Mouse (Mus musculus) CH12.LX (cell line): ENCODE measurements around the gene Plce1. TPM values are rescaled to one million over a fixed set of nuclear protein-coding genes. Genes with fewer than 3 reads are reported as not detected.

Experiments
- DNase-seq: peaks from one replicate; pipeline ENCODE4 v3.0.0-alpha.2; 2013; ENCODE audit errors: extremely low read depth
- H3K27ac ChIP-seq: 2 replicates; pipeline ENCODE4 v1.5.1; 2012; ENCODE audit warnings: low read depth, mild to moderate bottlenecking, control low read depth, moderate library complexity; ENCODE audit not compliant: insufficient read depth
- H3K27me3 ChIP-seq: replicated peaks from 2 replicates; pipeline ENCODE3; 2012; ENCODE audit warnings: inconsistent platforms
- H3K36me3 ChIP-seq, 2 experiments: replicated peaks in 1 of 2; 2 replicates each; pipeline versions ENCODE3 to v1.6.1; 2012; ENCODE audit warnings: inconsistent platforms in 1 of 2, low read length in 1 of 2, mild to moderate bottlenecking in 1 of 2, mixed read lengths in 1 of 2, moderate library complexity in 1 of 2; ENCODE audit not compliant: control insufficient read depth in 1 of 2, insufficient read depth in 1 of 2
- H3K4me1 ChIP-seq, 2 experiments: 2 replicates each; pipeline ENCODE4 v1.6.1; 2012; ENCODE audit warnings: inconsistent platforms in 1 of 2, moderate library complexity in 1 of 2; ENCODE audit not compliant: insufficient read depth in 2 of 2, control insufficient read depth in 1 of 2
- H3K4me2 ChIP-seq: 2 replicates; pipeline ENCODE4 v1.6.1; 2012; ENCODE audit warnings: low read depth, mild to moderate bottlenecking, control low read depth; ENCODE audit not compliant: poor library complexity, insufficient read depth, severe bottlenecking
- H3K4me3 ChIP-seq, 3 experiments: fragments of 150-350 bp in 1 of 3; sonication (generic) in 1 of 3; replicated peaks in 1 of 3; 2 replicates each; pipeline versions ENCODE3 to v1.5.1; 2011 to 2012; ENCODE audit warnings: low read depth in 2 of 3, low read length in 2 of 3, mild to moderate bottlenecking in 2 of 3, moderate library complexity in 2 of 3, control low read depth in 1 of 3, improper control_type of control experiment in 1 of 3, inconsistent platforms in 1 of 3, mixed read lengths in 1 of 3; ENCODE audit not compliant: poor library complexity in 1 of 3
- H3K79me2 ChIP-seq: replicated peaks from 2 replicates; pipeline ENCODE4 v1.6.1; 2012; ENCODE audit warnings: mild to moderate bottlenecking, moderate library complexity; ENCODE audit not compliant: control insufficient read depth, poor library complexity, insufficient read depth, severe bottlenecking; ENCODE audit errors: extremely low read depth
- H3K9ac ChIP-seq: 2 replicates; pipeline ENCODE4 v1.6.1; 2012; ENCODE audit warnings: low read depth, mild to moderate bottlenecking, control low read depth, moderate library complexity; ENCODE audit not compliant: insufficient read depth
- H3K9me3 ChIP-seq: replicated peaks from 2 replicates; pipeline ENCODE3; 2012; ENCODE audit warnings: low read length, inconsistent platforms, mixed read lengths
- BHLHE40 ChIP-seq: IDR thresholded peaks from 2 replicates; pipeline ENCODE4 v1.6.1; 2011; ENCODE audit warnings: mild to moderate bottlenecking, low read depth, low read length, improper control_type of control experiment
- CHD2 ChIP-seq: IDR thresholded peaks from 2 replicates; pipeline ENCODE4 v1.6.1; 2011; ENCODE audit warnings: low read length, improper control_type of control experiment
- CTCF ChIP-seq, 2 experiments: IDR thresholded peaks in 1 of 2; conservative IDR thresholded peaks in 1 of 2; 2 replicates each; pipeline ENCODE4 v1.5.1; 2011 to 2012; ENCODE audit warnings: low read depth in 2 of 2, low read length in 2 of 2, improper control_type of control experiment in 1 of 2, inconsistent platforms in 1 of 2, mild to moderate bottlenecking in 1 of 2, moderate library complexity in 1 of 2
- ELF1 ChIP-seq: IDR thresholded peaks from 2 replicates; pipeline ENCODE4 v1.6.1; 2014; ENCODE audit warnings: low read depth, mild to moderate bottlenecking, inconsistent platforms, low read length, improper control_type of control experiment
- EP300 ChIP-seq: IDR thresholded peaks from 2 replicates; pipeline ENCODE4 v1.6.1; 2011; ENCODE audit warnings: low read length, improper control_type of control experiment
- ETS1 ChIP-seq: conservative IDR thresholded peaks from 2 replicates; pipeline ENCODE4 v1.6.1; 2012; ENCODE audit warnings: low read depth, mild to moderate bottlenecking, inconsistent platforms, low read length, improper control_type of control experiment, moderate library complexity
- GABPA ChIP-seq: IDR thresholded peaks from 2 replicates; pipeline ENCODE4 v1.6.1; 2012; ENCODE audit warnings: low read depth, low read length, improper control_type of control experiment, inconsistent platforms; ENCODE audit not compliant: insufficient replicate concordance
- HCFC1 ChIP-seq: IDR thresholded peaks from 2 replicates; pipeline ENCODE4 v1.6.1; 2012; ENCODE audit warnings: low read depth, mild to moderate bottlenecking, inconsistent platforms, low read length, improper control_type of control experiment
- JUN ChIP-seq: IDR thresholded peaks from 2 replicates; pipeline ENCODE4 v1.6.1; 2011; ENCODE audit warnings: low read depth, mild to moderate bottlenecking, low read length, improper control_type of control experiment, moderate library complexity; ENCODE audit not compliant: insufficient read depth
- JUND ChIP-seq: conservative IDR thresholded peaks from 2 replicates; pipeline ENCODE4 v1.6.1; 2011; ENCODE audit warnings: low read depth, low read length, improper control_type of control experiment
- KAT2A ChIP-seq: IDR thresholded peaks from 2 replicates; pipeline ENCODE4 v1.6.1; 2012; ENCODE audit warnings: low read length, improper control_type of control experiment, inconsistent platforms; ENCODE audit not compliant: insufficient replicate concordance
- MAFK ChIP-seq: IDR thresholded peaks from 2 replicates; pipeline ENCODE4 v1.6.1; 2011; ENCODE audit warnings: low read length, improper control_type of control experiment; ENCODE audit not compliant: insufficient replicate concordance
- MAZ ChIP-seq: IDR thresholded peaks from 2 replicates; pipeline ENCODE4 v1.6.1; 2012; ENCODE audit warnings: low read depth, mild to moderate bottlenecking, inconsistent platforms, low read length, improper control_type of control experiment, moderate library complexity
- MXI1 ChIP-seq: IDR thresholded peaks from 2 replicates; pipeline ENCODE4 v1.6.1; 2011; ENCODE audit warnings: mild to moderate bottlenecking, low read depth, low read length, improper control_type of control experiment
- MYC ChIP-seq: IDR thresholded peaks from 2 replicates; pipeline ENCODE4 v1.6.1; 2011; ENCODE audit warnings: low read depth, mild to moderate bottlenecking, improper control_type of control experiment, low read length
- NELFE ChIP-seq: IDR thresholded peaks from 2 replicates; pipeline ENCODE4 v1.6.1; 2011; ENCODE audit warnings: low read depth, low read length, improper control_type of control experiment
- NRF1 ChIP-seq: IDR thresholded peaks from 2 replicates; pipeline ENCODE4 v1.6.1; 2014; ENCODE audit warnings: low read depth, mild to moderate bottlenecking, inconsistent platforms, low read length, improper control_type of control experiment, moderate library complexity
- POLR2A ChIP-seq: IDR thresholded peaks from 2 replicates; pipeline ENCODE4 v1.6.1; 2011; ENCODE audit warnings: low read depth, mild to moderate bottlenecking, improper control_type of control experiment, low read length
- RAD21 ChIP-seq: IDR thresholded peaks from 2 replicates; pipeline ENCODE4 v1.6.1; 2011; ENCODE audit warnings: low read depth, mild to moderate bottlenecking, low read length, improper control_type of control experiment, moderate library complexity
- RCOR1 ChIP-seq: conservative IDR thresholded peaks from 2 replicates; pipeline ENCODE4 v1.6.1; 2012; ENCODE audit warnings: low read depth, mild to moderate bottlenecking, inconsistent platforms, low read length, improper control_type of control experiment
- TBP ChIP-seq: conservative IDR thresholded peaks from 2 replicates; pipeline ENCODE4 v1.6.1; 2011; ENCODE audit warnings: low read depth, low read length, improper control_type of control experiment
- TCF12 ChIP-seq: IDR thresholded peaks from 2 replicates; pipeline ENCODE4 v1.6.1; 2014; ENCODE audit warnings: low read depth, mild to moderate bottlenecking, inconsistent platforms, low read length, improper control_type of control experiment
- UBTF ChIP-seq: IDR thresholded peaks from 2 replicates; pipeline ENCODE4 v1.6.1; 2012; ENCODE audit warnings: low read depth, mild to moderate bottlenecking, inconsistent platforms, low read length, improper control_type of control experiment, moderate library complexity
- ZC3H11A ChIP-seq: IDR thresholded peaks from 2 replicates; pipeline ENCODE4 v1.6.1; 2012; ENCODE audit warnings: low read depth, mild to moderate bottlenecking, inconsistent platforms, low read length, improper control_type of control experiment
- ZKSCAN1 ChIP-seq: IDR thresholded peaks from 2 replicates; pipeline ENCODE4 v1.6.1; 2012; ENCODE audit warnings: low read depth, inconsistent platforms, low read length, improper control_type of control experiment, borderline replicate concordance
- ZMIZ1 ChIP-seq: IDR thresholded peaks from 2 replicates; pipeline ENCODE4 v1.6.1; 2012; ENCODE audit warnings: low read depth, mild to moderate bottlenecking, inconsistent platforms, low read length, improper control_type of control experiment
- dilution Hi-C: fragments of 300-500 bp; cut with MboI; formaldehyde crosslinking; loops from 2 replicates; pipeline ENCODE4 v1.14.3; 2020; ENCODE audit warnings: low sequenced_read_pairs; ENCODE audit not compliant: extremely low pct_unique_long_range_greater_than_20kb, extremely low pct_ligation_motif_present
- in situ Hi-C: fragments of 300-500 bp; cut with MboI; formaldehyde crosslinking; loops from 3 replicates; pipeline ENCODE4 v1.14.3; 2019; ENCODE audit warnings: low sequenced_read_pairs, low pct_ligation_motif_present, low pct_unique_long_range_greater_than_20kb, mixed read lengths
- polyA plus RNA-seq: library from polyadenylated mRNA; unstranded; fragments of >175 nt; gene quantifications from 2 replicates; pipeline ENCODE4 v1.2.1, GENCODE M21; 2012; ENCODE audit warnings: low read depth; ENCODE audit not compliant: insufficient read length
- total RNA-seq, 2 experiments: library from RNA; depleted of rRNA; stranded (reverse); fragments of 300-350 nt in 1 of 2; fragments of >200 nt in 1 of 2; gene quantifications; 2 replicates each; pipeline ENCODE4 v1.2.3; 2012 to 2014

The Plce1 gene
- total and polyA plus RNA-seq, 3 experiments, result under 0.01 to 0.13 (median 0.05) TPM

GRCm38 (mm10) chr19:38479473-38479872 lies 1.4 kb upstream of the Plce1 start:
- dilution Hi-C loops, result no loop called here

GRCm38 (mm10) chr19:38480156-38480720 lies 671 bp upstream of the Plce1 start:
- in situ Hi-C loops, result no loop called here
- no peak for TF ChIP-seq RCOR1
- no peak for TF ChIP-seq TCF12
- TF ChIP-seq ZKSCAN1, result no peak
- no peak for TF ChIP-seq JUN
- no peak for TF ChIP-seq JUND
- TF ChIP-seq EP300, result no peak
- TF ChIP-seq MXI1, result no peak
- TF ChIP-seq ETS1, result no peak
- TF ChIP-seq CTCF (conservative IDR thresholded peaks at IDR 0.05 in 1 of 2, IDR thresholded peaks at IDR 0.05 in 1 of 2; ENCODE audit: low read depth in 2 of 2, low read length in 2 of 2), result no peak
- no peak for TF ChIP-seq KAT2A
- TF ChIP-seq, all 38 proteins: peak for 0
- H3K36me3 ChIP-seq, result no peaks in the 10 kb centered on the region
- no peak overlapping the region for H3K4me3 ChIP-seq
- no peak overlapping the region for H3K9ac ChIP-seq
- no peak for DNase-seq
- H3K27me3 ChIP-seq, result no peaks in the 10 kb centered on the region
- H3K4me2 ChIP-seq, result no peak overlapping the region
- no peaks in the 10 kb centered on the region for H3K79me2 ChIP-seq
- peaks cover 5% of the 10 kb centered on the region for H3K9me3 ChIP-seq
- no peak overlapping the region for H3K27ac ChIP-seq
- dilution Hi-C loops, result no loop called here
- no peaks in the 10 kb centered on the region for H3K4me1 ChIP-seq

More at GRCm38 (mm10) chr19:38479473-38479872, 1.4 kb upstream of the Plce1 start:
- Histone ChIP-seq H3K9me3 (peaks cover 5% of the 10 kb centered on the region), H3K36me3 (no peaks in the 10 kb centered on the region)
- in situ Hi-C loops, result no loop called here
- TF ChIP-seq NRF1 (no peak), ZMIZ1 (no peak), MYC (no peak), ZC3H11A (no peak), GABPA (no peak), CTCF (conservative IDR thresholded peaks at IDR 0.05 in 1 of 2, IDR thresholded peaks at IDR 0.05 in 1 of 2; ENCODE audit: low read depth in 2 of 2, low read length in 2 of 2) (no peak), UBTF (no peak), CHD2 (no peak), POLR2A (no peak), ELF1 (no peak), RAD21 (no peak), TBP (no peak), MAZ (no peak), BHLHE40 (no peak), KAT2A (no peak), NELFE (no peak), HCFC1 (no peak), MAFK (no peak)
- TF ChIP-seq, all 38 proteins: peak for 0
- H3K27me3 ChIP-seq, result no peaks in the 10 kb centered on the region
- H3K4me2 ChIP-seq, result no peak overlapping the region
- H3K27ac ChIP-seq, result no peak overlapping the region
- no peak for DNase-seq
- no peak overlapping the region for H3K4me3 ChIP-seq
- H3K4me1 ChIP-seq, result no peaks in the 10 kb centered on the region
- H3K79me2 ChIP-seq, result no peaks in the 10 kb centered on the region
- H3K9ac ChIP-seq, result no peak overlapping the region
